Mouse (Mus musculus) liver, embryonic 11.5 days (tissue): ENCODE results near the gene Gprc6a. TPM values are rescaled to one million over a fixed set of nuclear protein-coding genes. Genes with fewer than 3 reads are reported as not detected.

ENCODE experiments used
- ATAC-seq: fragments of 200-750 bp; cut with Nextera tagmentation; replicated peaks from 2 replicates; pipeline ENCODE4 v1.8.0; 2017; ENCODE audit warnings: moderate number of reproducible peaks, mild to moderate bottlenecking, moderate TSS enrichment, moderate library complexity; ENCODE audit not compliant: low FRiP score
- DNase-seq: peaks from one replicate; pipeline ENCODE4 v3.0.0-alpha.2; 2017; ENCODE audit warnings: low spot score
- H3K27ac ChIP-seq: fragments of 300-500 bp; sonication (generic); 2 replicates; pipeline ENCODE4 v1.5.1; 2014; ENCODE audit warnings: mild to moderate bottlenecking, low read depth, low read length, control low read depth
- H3K27me3 ChIP-seq: fragments of 300-500 bp; sonication (generic); replicated peaks from 2 replicates; pipeline ENCODE4 v1.6.1; 2014; ENCODE audit warnings: low read length, mixed read lengths; ENCODE audit not compliant: control insufficient read depth, insufficient read depth
- H3K36me3 ChIP-seq: fragments of 300-500 bp; sonication (generic); 2 replicates; pipeline ENCODE4 v1.6.1; 2014; ENCODE audit warnings: mild to moderate bottlenecking, low read length, moderate library complexity, mixed read lengths; ENCODE audit not compliant: control insufficient read depth, insufficient read depth
- H3K4me1 ChIP-seq: fragments of 300-500 bp; sonication (generic); replicated peaks from 2 replicates; pipeline ENCODE4 v1.6.1; 2014; ENCODE audit warnings: low read length, mixed read lengths; ENCODE audit not compliant: control insufficient read depth, insufficient read depth
- H3K4me2 ChIP-seq: fragments of 300-500 bp; sonication (generic); 2 replicates; pipeline ENCODE4 v1.6.1; 2014; ENCODE audit warnings: mild to moderate bottlenecking, control low read depth, moderate library complexity
- H3K4me3 ChIP-seq: fragments of 300-500 bp; sonication (generic); 2 replicates; pipeline ENCODE4 v1.5.1; 2014; ENCODE audit warnings: low read depth, low read length, control low read depth
- H3K9ac ChIP-seq: fragments of 300-500 bp; sonication (generic); 2 replicates; pipeline ENCODE4 v1.6.1; 2014; ENCODE audit warnings: low read depth, low read length, control low read depth
- H3K9me3 ChIP-seq: fragments of 300-500 bp; sonication (generic); 2 replicates; pipeline ENCODE4 v1.6.1; 2016; ENCODE audit warnings: low read length, inconsistent platforms, mixed read lengths; ENCODE audit not compliant: control insufficient read depth
- WGBS: fragments of 180-500 bp; shearing (Covaris S2); extraction: QIAGEN DNeasy Blood & Tissue Kit; methylation state at CpG from one replicate; pipeline ENCODE4 v1.1.7; 2014; 5-methylcytosine and 5-hydroxymethylcytosine counted together
- polyA plus RNA-seq: library from polyadenylated mRNA; unstranded; fragments of >200 nt; fragmentation: Nextera tagmentation; extraction: Ambion mirVana; gene quantifications from 2 replicates; pipeline ENCODE4 v1.2.1, GENCODE M21; 2014

Gene Gprc6a
- polyA plus RNA-seq, 1 experiment from 2014 or later: not detected

- WGBS: 84% methylated on average over 3 of the region's 3 CpGs
- Histone ChIP-seq H3K27ac (no peak overlapping the region), H3K4me3 (no peak overlapping the region), H3K9ac (no peak overlapping the region), H3K4me1 (no peaks in the 10 kb centered on the region), H3K9me3 (no peaks in the 10 kb centered on the region), H3K4me2 (no peak overlapping the region), H3K36me3 (no peaks in the 10 kb centered on the region), H3K27me3 (no peaks in the 10 kb centered on the region)
- ATAC-seq (no peak), DNase-seq (no peak)
Observed at GRCm38 (mm10) chr10:51621193-51621592, 10.1 kb downstream of the Gprc6a start.

GRCm38 (mm10) chr10:51620126-51620525, 11.1 kb downstream of the Gprc6a start:
- Histone ChIP-seq H3K27ac (no peak overlapping the region), H3K4me2 (no peak overlapping the region)

GRCm38 (mm10) chr10:51618538-51618937, 12.7 kb downstream of the Gprc6a start:
- H3K4me3 ChIP-seq: no peak overlapping the region
- H3K9me3 ChIP-seq: no peaks in the 10 kb centered on the region
- no peak overlapping the region for H3K4me2 ChIP-seq
- DNase-seq (no peak), ATAC-seq (no peak)
- H3K9ac ChIP-seq: no peak overlapping the region
- H3K36me3 ChIP-seq: no peaks in the 10 kb centered on the region
- WGBS: 70% methylated on average over 2 of the region's 2 CpGs
- no peaks in the 10 kb centered on the region for H3K4me1 ChIP-seq
- H3K27ac ChIP-seq: no peak overlapping the region
- H3K27me3 ChIP-seq: no peaks in the 10 kb centered on the region

More at GRCm38 (mm10) chr10:51620126-51620525, 11.1 kb downstream of the Gprc6a start:
- DNase-seq (no peak), ATAC-seq (no peak)
- Histone ChIP-seq H3K27me3 (no peaks in the 10 kb centered on the region), H3K4me1 (no peaks in the 10 kb centered on the region), H3K9ac (no peak overlapping the region), H3K36me3 (no peaks in the 10 kb centered on the region), H3K9me3 (no peaks in the 10 kb centered on the region), H3K4me3 (no peak overlapping the region)
- 66% methylated on average over 7 of the region's 7 CpGs for WGBS

GRCm38 (mm10) chr10:51614826-51615590, 16.3 kb downstream of the Gprc6a start:
- WGBS: 74% methylated on average over 11 of the region's 11 CpGs
- no peak for ATAC-seq
- no peaks in the 10 kb centered on the region for H3K36me3 ChIP-seq

GRCm38 (mm10) chr10:51613421-51613820, 17.8 kb downstream of the Gprc6a start:
- WGBS: 57% methylated on average over 3 of the region's 3 CpGs
- Histone ChIP-seq H3K27me3 (no peaks in the 10 kb centered on the region), H3K36me3 (no peaks in the 10 kb centered on the region), H3K4me1 (no peaks in the 10 kb centered on the region), H3K9me3 (no peaks in the 10 kb centered on the region), H3K4me3 (no peak overlapping the region), H3K27ac (no peak overlapping the region), H3K4me2 (no peak overlapping the region), H3K9ac (no peak overlapping the region)
- DNase-seq (no peak), ATAC-seq (no peak)

More at GRCm38 (mm10) chr10:51614826-51615590, 16.3 kb downstream of the Gprc6a start:
- no peak overlapping the region for H3K4me3 ChIP-seq
- H3K9me3 ChIP-seq: no peaks in the 10 kb centered on the region
- no peak overlapping the region for H3K27ac ChIP-seq
- H3K27me3 ChIP-seq: no peaks in the 10 kb centered on the region
- no peak for DNase-seq
- H3K9ac ChIP-seq: no peak overlapping the region
- no peaks in the 10 kb centered on the region for H3K4me1 ChIP-seq
- H3K4me2 ChIP-seq: no peak overlapping the region

- DNase-seq (no peak), ATAC-seq (no peak)
- Histone ChIP-seq H3K27ac (no peak overlapping the region), H3K36me3 (no peaks in the 10 kb centered on the region), H3K4me1 (no peaks in the 10 kb centered on the region), H3K4me2 (no peak overlapping the region), H3K27me3 (no peaks in the 10 kb centered on the region), H3K4me3 (no peak overlapping the region), H3K9me3 (no peaks in the 10 kb centered on the region), H3K9ac (no peak overlapping the region)
- 67% methylated on average over 9 of the region's 9 CpGs for WGBS
Observed at GRCm38 (mm10) chr10:51611969-51612682, 19.1 kb downstream of the Gprc6a start.

- Histone ChIP-seq H3K4me2 (no peak overlapping the region), H3K27me3 (no peaks in the 10 kb centered on the region), H3K27ac (no peak overlapping the region), H3K9ac (no peak overlapping the region), H3K36me3 (no peaks in the 10 kb centered on the region), H3K9me3 (no peaks in the 10 kb centered on the region), H3K4me3 (no peak overlapping the region), H3K4me1 (no peaks in the 10 kb centered on the region)
- WGBS: 65% methylated on average over 4 of the region's 4 CpGs
- no peak for DNase-seq
- no peak for ATAC-seq
Observed at GRCm38 (mm10) chr10:51609741-51610425, 21.4 kb downstream of the Gprc6a start.

GRCm38 (mm10) chr10:51596928-51597635, 34.2 kb downstream of the Gprc6a start:
- H3K9me3 ChIP-seq: no peaks in the 10 kb centered on the region
- H3K9ac ChIP-seq: no peak overlapping the region
- H3K27ac ChIP-seq: no peak overlapping the region
- 77% methylated on average over 9 of the region's 9 CpGs for WGBS
- H3K27me3 ChIP-seq: no peaks in the 10 kb centered on the region
- H3K36me3 ChIP-seq: no peaks in the 10 kb centered on the region
- H3K4me3 ChIP-seq: no peak overlapping the region
- no peak for ATAC-seq
- H3K4me2 ChIP-seq: no peak overlapping the region
- H3K4me1 ChIP-seq: no peaks in the 10 kb centered on the region
- no peak for DNase-seq
